Mouse (Mus musculus): ENCODE data around the gene Zdhhc14. TPM values are rescaled to one million over a fixed set of nuclear protein-coding genes. Genes with fewer than 3 reads are reported as not detected.
A peak's percentile ranks its signal among the peaks of the same experiment; 100 is the strongest.

The Zdhhc14 gene
- polyA plus RNA-seq, 1 experiment from 2014 or later, result 9.2 TPM

GRCm38 (mm10) chr17:5493809-5494208 is 1.5 kb downstream of the Zdhhc14 start:
- H3K9ac ChIP-seq (replicated peaks; ENCODE audit: low read length), result peak overlapping the region; percentile 74
- peak overlapping the region; percentile 64 for H3K4me3 ChIP-seq (replicated peaks; ENCODE audit: low read depth, low read length)
- no peaks in the 10 kb centered on the region for H3K36me3 ChIP-seq (ENCODE audit: control insufficient read depth, insufficient read depth, low read length)
- H3K4me1 ChIP-seq (ENCODE audit: control insufficient read depth, insufficient read depth, low read length), result peaks cover 25% of the 10 kb centered on the region
- WGBS, result 20% methylated on average over 4 of the region's 4 CpGs
- ATAC-seq (ENCODE audit: low FRiP score, low TSS enrichment) (no peak), DNase-seq (no peak)
- H3K4me2 ChIP-seq (ENCODE audit: low read length), result peak overlapping the region; percentile 76
- 0 out of 2 replicates have a peak, but pooled peaks cover 4% of the 10 kb centered on the region for H3K27me3 ChIP-seq (ENCODE audit: control insufficient read depth, insufficient read depth, low read length)
- no peaks in the 10 kb centered on the region for H3K9me3 ChIP-seq (ENCODE audit: control insufficient read depth, low read length)
- no peak overlapping the region for H3K27ac ChIP-seq (replicated peaks; ENCODE audit: low read depth, low read length)

- 0 out of 2 replicates have a peak, but pooled peaks cover 4% of the 10 kb centered on the region for H3K27me3 ChIP-seq (ENCODE audit: control insufficient read depth, insufficient read depth, low read length)
- peak overlapping the region; percentile 76 for H3K4me2 ChIP-seq (ENCODE audit: low read length)
- WGBS, result 85% methylated on average over 7 of the region's 7 CpGs
- ATAC-seq (ENCODE audit: low FRiP score, low TSS enrichment), result no peak
- peaks cover 25% of the 10 kb centered on the region for H3K4me1 ChIP-seq (ENCODE audit: control insufficient read depth, insufficient read depth, low read length)
- H3K36me3 ChIP-seq (ENCODE audit: control insufficient read depth, insufficient read depth, low read length), result no peaks in the 10 kb centered on the region
- no peak overlapping the region for H3K27ac ChIP-seq (replicated peaks; ENCODE audit: low read depth, low read length)
- no peaks in the 10 kb centered on the region for H3K9me3 ChIP-seq (ENCODE audit: control insufficient read depth, low read length)
- no peak for DNase-seq
- no peak overlapping the region for H3K9ac ChIP-seq (replicated peaks; ENCODE audit: low read length)
- peak overlapping the region; percentile 64; the same call in 1 of the 2 replicates for H3K4me3 ChIP-seq (replicated peaks; ENCODE audit: low read depth, low read length)
These were observed 2.5 kb downstream of the Zdhhc14 start for GRCm38 (mm10) chr17:5494832-5495231.

GRCm38 (mm10) chr17:5497695-5498094 is 5.3 kb downstream of the Zdhhc14 start:
- H3K27me3 ChIP-seq (ENCODE audit: control insufficient read depth, insufficient read depth, low read length), result 0 out of 2 replicates have a peak, but pooled peaks cover 4% of the 10 kb centered on the region
- WGBS, result 84% methylated on average over 8 of the region's 8 CpGs
- H3K27ac ChIP-seq (replicated peaks; ENCODE audit: low read depth, low read length), result no peak overlapping the region
- peaks cover 18% of the 10 kb centered on the region for H3K4me1 ChIP-seq (ENCODE audit: control insufficient read depth, insufficient read depth, low read length)
- no peaks in the 10 kb centered on the region for H3K36me3 ChIP-seq (ENCODE audit: control insufficient read depth, insufficient read depth, low read length)
- H3K9me3 ChIP-seq (ENCODE audit: control insufficient read depth, low read length), result no peaks in the 10 kb centered on the region
- no peak overlapping the region for H3K9ac ChIP-seq (replicated peaks; ENCODE audit: low read length)
- ATAC-seq (ENCODE audit: low FRiP score, low TSS enrichment) (no peak), DNase-seq (no peak)
- H3K4me3 ChIP-seq (replicated peaks; ENCODE audit: low read depth, low read length), result no peak overlapping the region
- no peak overlapping the region for H3K4me2 ChIP-seq (ENCODE audit: low read length)

GRCm38 (mm10) chr17:5498996-5499395 is 6.6 kb downstream of the Zdhhc14 start:
- Histone ChIP-seq H3K4me3 (replicated peaks; ENCODE audit: low read depth, low read length) (no peak overlapping the region), H3K27ac (replicated peaks; ENCODE audit: low read depth, low read length) (no peak overlapping the region), H3K27me3 (ENCODE audit: control insufficient read depth, insufficient read depth, low read length) (no peaks in the 10 kb centered on the region), H3K4me1 (ENCODE audit: control insufficient read depth, insufficient read depth, low read length) (peaks cover 11% of the 10 kb centered on the region), H3K9me3 (ENCODE audit: control insufficient read depth, low read length) (no peaks in the 10 kb centered on the region), H3K4me2 (ENCODE audit: low read length) (no peak overlapping the region), H3K9ac (replicated peaks; ENCODE audit: low read length) (no peak overlapping the region), H3K36me3 (ENCODE audit: control insufficient read depth, insufficient read depth, low read length) (no peaks in the 10 kb centered on the region)
- 87% methylated on average over 4 of the region's 4 CpGs for WGBS
- ATAC-seq (ENCODE audit: low FRiP score, low TSS enrichment), result no peak
- DNase-seq, result no peak

- H3K4me2 ChIP-seq (ENCODE audit: low read length), result no peak overlapping the region
- no peaks in the 10 kb centered on the region for H3K27me3 ChIP-seq (ENCODE audit: control insufficient read depth, insufficient read depth, low read length)
- H3K36me3 ChIP-seq (ENCODE audit: control insufficient read depth, insufficient read depth, low read length), result no peaks in the 10 kb centered on the region
- H3K9me3 ChIP-seq (ENCODE audit: control insufficient read depth, low read length), result no peaks in the 10 kb centered on the region
- H3K4me3 ChIP-seq (replicated peaks; ENCODE audit: low read depth, low read length), result no peak overlapping the region
- no peaks in the 10 kb centered on the region for H3K4me1 ChIP-seq (ENCODE audit: control insufficient read depth, insufficient read depth, low read length)
- WGBS, result 93% methylated on average over 8 of the region's 8 CpGs
- no peak overlapping the region for H3K9ac ChIP-seq (replicated peaks; ENCODE audit: low read length)
- no peak for DNase-seq
- no peak overlapping the region for H3K27ac ChIP-seq (replicated peaks; ENCODE audit: low read depth, low read length)
- ATAC-seq (ENCODE audit: low FRiP score, low TSS enrichment), result no peak
These were observed 11.8 kb downstream of the Zdhhc14 start for GRCm38 (mm10) chr17:5503981-5504760.

- H3K27ac ChIP-seq (replicated peaks; ENCODE audit: low read depth, low read length), result no peak overlapping the region
- no peak for ATAC-seq (ENCODE audit: low FRiP score, low TSS enrichment)
- H3K9me3 ChIP-seq (ENCODE audit: control insufficient read depth, low read length), result no peaks in the 10 kb centered on the region
- no peaks in the 10 kb centered on the region for H3K27me3 ChIP-seq (ENCODE audit: control insufficient read depth, insufficient read depth, low read length)
- H3K4me3 ChIP-seq (replicated peaks; ENCODE audit: low read depth, low read length), result no peak overlapping the region
- no peak for DNase-seq
- no peak overlapping the region for H3K4me2 ChIP-seq (ENCODE audit: low read length)
- WGBS, result 87% methylated on average over 4 of the region's 4 CpGs
- no peaks in the 10 kb centered on the region for H3K36me3 ChIP-seq (ENCODE audit: control insufficient read depth, insufficient read depth, low read length)
- H3K4me1 ChIP-seq (ENCODE audit: control insufficient read depth, insufficient read depth, low read length), result no peaks in the 10 kb centered on the region
- no peak overlapping the region for H3K9ac ChIP-seq (replicated peaks; ENCODE audit: low read length)
These were observed 12.6 kb downstream of the Zdhhc14 start for GRCm38 (mm10) chr17:5504969-5505368.

- H3K36me3 ChIP-seq (ENCODE audit: control insufficient read depth, insufficient read depth, low read length), result no peaks in the 10 kb centered on the region
- H3K4me3 ChIP-seq (replicated peaks; ENCODE audit: low read depth, low read length), result no peak overlapping the region
- DNase-seq (peak; percentile 69), ATAC-seq (ENCODE audit: low FRiP score, low TSS enrichment) (no peak)
- no peaks in the 10 kb centered on the region for H3K9me3 ChIP-seq (ENCODE audit: control insufficient read depth, low read length)
- H3K4me2 ChIP-seq (ENCODE audit: low read length), result no peak overlapping the region
- H3K9ac ChIP-seq (replicated peaks; ENCODE audit: low read length), result no peak overlapping the region
- H3K27ac ChIP-seq (replicated peaks; ENCODE audit: low read depth, low read length), result no peak overlapping the region
- no peaks in the 10 kb centered on the region for H3K27me3 ChIP-seq (ENCODE audit: control insufficient read depth, insufficient read depth, low read length)
- WGBS, result 64% methylated on average over 7 of the region's 7 CpGs
- no peaks in the 10 kb centered on the region for H3K4me1 ChIP-seq (ENCODE audit: control insufficient read depth, insufficient read depth, low read length)
These were observed 14.2 kb downstream of the Zdhhc14 start for GRCm38 (mm10) chr17:5506553-5506952.

- no peak for ATAC-seq (ENCODE audit: low FRiP score, low TSS enrichment)
- H3K27ac ChIP-seq (replicated peaks; ENCODE audit: low read depth, low read length), result no peak overlapping the region
- DNase-seq, result no peak
These were observed 14.6 kb downstream of the Zdhhc14 start for GRCm38 (mm10) chr17:5506988-5507387.

GRCm38 (mm10) chr17:5508030-5508429 is 15.7 kb downstream of the Zdhhc14 start:
- DNase-seq (no peak), ATAC-seq (ENCODE audit: low FRiP score, low TSS enrichment) (no peak)
- Histone ChIP-seq H3K9ac (replicated peaks; ENCODE audit: low read length) (no peak overlapping the region), H3K27ac (replicated peaks; ENCODE audit: low read depth, low read length) (no peak overlapping the region), H3K4me2 (ENCODE audit: low read length) (no peak overlapping the region), H3K4me3 (replicated peaks; ENCODE audit: low read depth, low read length) (no peak overlapping the region), H3K36me3 (ENCODE audit: control insufficient read depth, insufficient read depth, low read length) (no peaks in the 10 kb centered on the region), H3K9me3 (ENCODE audit: control insufficient read depth, low read length) (no peaks in the 10 kb centered on the region), H3K4me1 (ENCODE audit: control insufficient read depth, insufficient read depth, low read length) (no peaks in the 10 kb centered on the region), H3K27me3 (ENCODE audit: control insufficient read depth, insufficient read depth, low read length) (no peaks in the 10 kb centered on the region)
- WGBS, result 84% methylated on average over 4 of the region's 4 CpGs

More at GRCm38 (mm10) chr17:5506988-5507387, 14.6 kb downstream of the Zdhhc14 start:
- no peak overlapping the region for H3K4me2 ChIP-seq (ENCODE audit: low read length)
- WGBS, result 84% methylated on average over 5 of the region's 5 CpGs
- H3K36me3 ChIP-seq (ENCODE audit: control insufficient read depth, insufficient read depth, low read length), result no peaks in the 10 kb centered on the region
- no peaks in the 10 kb centered on the region for H3K4me1 ChIP-seq (ENCODE audit: control insufficient read depth, insufficient read depth, low read length)
- no peak overlapping the region for H3K9ac ChIP-seq (replicated peaks; ENCODE audit: low read length)
- H3K27me3 ChIP-seq (ENCODE audit: control insufficient read depth, insufficient read depth, low read length), result no peaks in the 10 kb centered on the region
- no peak overlapping the region for H3K4me3 ChIP-seq (replicated peaks; ENCODE audit: low read depth, low read length)
- H3K9me3 ChIP-seq (ENCODE audit: control insufficient read depth, low read length), result no peaks in the 10 kb centered on the region

Data from midbrain, embryonic 14.5 days (tissue).